Mouse (Mus musculus) c-Kit-positive CD71-positive TER-119-positive erythroid progenitor cells, embryonic 14.5 days (primary cell): ENCODE data around the gene Gm10282.
A peak's percentile ranks its signal among the peaks of the same experiment; 100 is the strongest.

Experiments used
- DNase-seq: peaks from one replicate; pipeline ENCODE4 v3.0.0-alpha.2; 2013; ENCODE audit warnings: low spot score

The Gm10282 gene

GRCm38 (mm10) chr8:72323131-72323725 is 18.2 kb upstream of the Gm10282 start:
- DNase-seq, result no peak

- DNase-seq, result no peak
Measured at GRCm38 (mm10) chr8:72322471-72322889, 17.4 kb upstream of the Gm10282 start.

GRCm38 (mm10) chr8:72321635-72322441 is 16.8 kb upstream of the Gm10282 start:
- no peak for DNase-seq

- DNase-seq, result no peak
Measured at GRCm38 (mm10) chr8:72320803-72321583, 15.9 kb upstream of the Gm10282 start.

GRCm38 (mm10) chr8:72319921-72320802 is 15.1 kb upstream of the Gm10282 start:
- no peak for DNase-seq

- DNase-seq, result no peak
Measured at GRCm38 (mm10) chr8:72319397-72319796, 14.3 kb upstream of the Gm10282 start.

- DNase-seq, result peak; percentile 74
Measured at GRCm38 (mm10) chr8:72318801-72319322, 13.8 kb upstream of the Gm10282 start, which contains the start of gene Klf2. TSS of gene Klf2 (plus strand) at chr8:72319033.

GRCm38 (mm10) chr8:72317741-72318301 is 12.8 kb upstream of the Gm10282 start:
- no peak for DNase-seq

GRCm38 (mm10) chr8:72316053-72316695 is 11.1 kb upstream of the Gm10282 start:
- DNase-seq, result no peak

- no peak for DNase-seq
Measured at GRCm38 (mm10) chr8:72312926-72313518, 8.0 kb upstream of the Gm10282 start.

GRCm38 (mm10) chr8:72310849-72311506 is 5.9 kb upstream of the Gm10282 start:
- DNase-seq, result no peak

GRCm38 (mm10) chr8:72308276-72308675 is 3.2 kb upstream of the Gm10282 start:
- DNase-seq, result no peak

- DNase-seq, result no peak
Measured at GRCm38 (mm10) chr8:72306913-72307312, 1.9 kb upstream of the Gm10282 start.

GRCm38 (mm10) chr8:72303633-72304032 is 1.4 kb downstream of the Gm10282 start:
- DNase-seq, result no peak

- no peak for DNase-seq
Measured at GRCm38 (mm10) chr8:72302986-72303612, 2.0 kb downstream of the Gm10282 start.

- no peak for DNase-seq
Measured at GRCm38 (mm10) chr8:72301497-72301896, 3.6 kb downstream of the Gm10282 start.

GRCm38 (mm10) chr8:72300654-72301400 is 4.2 kb downstream of the Gm10282 start:
- no peak for DNase-seq

GRCm38 (mm10) chr8:72298928-72299327 is 6.1 kb downstream of the Gm10282 start:
- no peak for DNase-seq
